Mouse (Mus musculus) intestine, embryonic 14.5 days (tissue): ENCODE data around the gene Bmp6. TPM values are rescaled to one million over a fixed set of nuclear protein-coding genes. Genes with fewer than 3 reads are reported as not detected.

Source experiments
- ATAC-seq: fragments of 200-750 bp; cut with Nextera tagmentation; replicated peaks from 2 replicates; pipeline ENCODE4 v1.8.0; 2017; ENCODE audit warnings: low read depth, moderate number of reproducible peaks, moderate TSS enrichment, moderate library complexity; ENCODE audit not compliant: low FRiP score, low TSS enrichment
- DNase-seq: peaks from one replicate; pipeline ENCODE4 v3.0.0-alpha.2; 2018; ENCODE audit warnings: low spot score
- H3K27ac ChIP-seq: fragments of 300-500 bp; sonication (generic); 2 replicates; pipeline ENCODE4 v1.5.1; 2014; ENCODE audit warnings: low read depth, mild to moderate bottlenecking, control low read depth
- H3K27me3 ChIP-seq: fragments of 300-500 bp; sonication (generic); replicated peaks from 2 replicates; pipeline ENCODE4 v1.6.1; 2014; ENCODE audit warnings: low read length, control low read depth; ENCODE audit not compliant: control insufficient read depth, insufficient read depth
- H3K36me3 ChIP-seq: fragments of 300-500 bp; sonication (generic); 2 replicates; pipeline ENCODE4 v1.6.1; 2014; ENCODE audit warnings: low read length, control low read depth; ENCODE audit not compliant: control insufficient read depth, insufficient read depth
- H3K4me1 ChIP-seq: fragments of 300-500 bp; sonication (generic); replicated peaks from 2 replicates; pipeline ENCODE4 v1.6.1; 2014; ENCODE audit warnings: low read length, control low read depth, mixed read lengths; ENCODE audit not compliant: control insufficient read depth, insufficient read depth
- H3K4me2 ChIP-seq: fragments of 300-500 bp; sonication (generic); 2 replicates; pipeline ENCODE4 v1.6.1; 2014; ENCODE audit warnings: low read length
- H3K4me3 ChIP-seq: fragments of 300-500 bp; sonication (generic); 2 replicates; pipeline ENCODE4 v1.5.1; 2014; ENCODE audit warnings: low read depth, low read length, control low read depth, mixed read lengths
- H3K9ac ChIP-seq: fragments of 300-500 bp; sonication (generic); 2 replicates; pipeline ENCODE4 v1.6.1; 2014; ENCODE audit warnings: mild to moderate bottlenecking, low read length
- H3K9me3 ChIP-seq: fragments of 300-500 bp; sonication (generic); 2 replicates; pipeline ENCODE4 v1.6.1; 2016; ENCODE audit warnings: low read length, control low read depth; ENCODE audit not compliant: control insufficient read depth
- WGBS: fragments of 180-500 bp; shearing (Covaris S2); extraction: QIAGEN DNeasy Blood & Tissue Kit; methylation state at CpG from one replicate; pipeline ENCODE4 v1.1.7; 2014; 5-methylcytosine and 5-hydroxymethylcytosine counted together
- polyA plus RNA-seq: library from polyadenylated mRNA; unstranded; fragments of >200 nt; fragmentation: Nextera tagmentation; extraction: Ambion mirVana; gene quantifications from 2 replicates; pipeline ENCODE4 v1.2.1, GENCODE M21; 2014

Gene Bmp6
- polyA plus RNA-seq, 1 experiment from 2014 or later, result 1.9 TPM

- H3K36me3 ChIP-seq, result peaks cover 4% of the 10 kb centered on the region
- H3K27ac ChIP-seq, result peak overlapping the region; percentile 95
- H3K4me3 ChIP-seq, result peak overlapping the region; percentile 88
- peak overlapping the region; percentile 90 for H3K9ac ChIP-seq
- no peaks in the 10 kb centered on the region for H3K27me3 ChIP-seq
- DNase-seq (peak; percentile 95), ATAC-seq (peak; percentile 93)
- under 1% methylated on average over 60 of the region's 87 CpGs for WGBS
- peaks cover 25% of the 10 kb centered on the region for H3K4me1 ChIP-seq
- no peaks in the 10 kb centered on the region for H3K9me3 ChIP-seq
- peak overlapping the region; percentile 80 for H3K4me2 ChIP-seq
Observed at GRCm38 (mm10) chr13:38527797-38528650, 183.1 kb downstream of the Bmp6 start.

GRCm38 (mm10) chr13:38528687-38529294 lies 183.9 kb downstream of the Bmp6 start, which contains the start of gene Txndc5:
Txndc5 (minus strand) TSS chr13:38528824.
- Histone ChIP-seq H3K4me3 (peak within 1 kb of the TSS; percentile 88), H3K4me1 (peaks cover 26% of the 10 kb centered on the region), H3K4me2 (peak within 1 kb of the TSS; percentile 80), H3K27ac (peak within 1 kb of the TSS; percentile 95), H3K9me3 (no peaks in the 10 kb centered on the region), H3K27me3 (no peaks in the 10 kb centered on the region; the same call in 1 of the 2 replicates), H3K9ac (peak within 1 kb of the TSS; percentile 90), H3K36me3 (no peaks in the 10 kb centered on the region)
- WGBS, result 54% methylated on average over 9 of the region's 9 CpGs
- DNase-seq, result no peak
- ATAC-seq, result peak; percentile 4; the same call in 1 of the 2 replicates

GRCm38 (mm10) chr13:38529576-38529975 lies 184.7 kb downstream of the Bmp6 start:
- DNase-seq (no peak), ATAC-seq (no peak)
- 88% methylated on average over 6 of the region's 6 CpGs for WGBS
- Histone ChIP-seq H3K27me3 (no peaks in the 10 kb centered on the region; the same call in 1 of the 2 replicates), H3K9me3 (no peaks in the 10 kb centered on the region), H3K9ac (no peak overlapping the region), H3K27ac (no peak overlapping the region), H3K4me3 (no peak overlapping the region), H3K4me1 (peaks cover 28% of the 10 kb centered on the region), H3K36me3 (no peaks in the 10 kb centered on the region), H3K4me2 (no peak overlapping the region)

- H3K27ac ChIP-seq, result no peak overlapping the region
- DNase-seq, result no peak
- 88% methylated on average over 4 of the region's 4 CpGs for WGBS
Observed at GRCm38 (mm10) chr13:38531498-38531897, 186.6 kb downstream of the Bmp6 start.

GRCm38 (mm10) chr13:38533461-38533860 lies 188.6 kb downstream of the Bmp6 start:
- DNase-seq, result no peak
- no peaks in the 10 kb centered on the region; the same call in 1 of the 2 replicates for H3K27me3 ChIP-seq
- H3K9ac ChIP-seq, result no peak overlapping the region
- no peak overlapping the region for H3K27ac ChIP-seq
- no peak for ATAC-seq
- H3K36me3 ChIP-seq, result no peaks in the 10 kb centered on the region
- H3K4me1 ChIP-seq, result peaks cover 6% of the 10 kb centered on the region
- no peak overlapping the region for H3K4me3 ChIP-seq
- 84% methylated on average over 10 of the region's 10 CpGs for WGBS
- no peak overlapping the region for H3K4me2 ChIP-seq
- no peaks in the 10 kb centered on the region for H3K9me3 ChIP-seq

More at GRCm38 (mm10) chr13:38531498-38531897, 186.6 kb downstream of the Bmp6 start:
- H3K36me3 ChIP-seq, result no peaks in the 10 kb centered on the region
- H3K9ac ChIP-seq, result no peak overlapping the region
- ATAC-seq, result no peak
- no peaks in the 10 kb centered on the region; the same call in 1 of the 2 replicates for H3K27me3 ChIP-seq
- H3K9me3 ChIP-seq, result no peaks in the 10 kb centered on the region
- H3K4me3 ChIP-seq, result no peak overlapping the region
- H3K4me1 ChIP-seq, result peaks cover 15% of the 10 kb centered on the region
- H3K4me2 ChIP-seq, result no peak overlapping the region

- ATAC-seq (no peak), DNase-seq (no peak)
- WGBS, result 40% methylated on average over 6 of the region's 6 CpGs
- Histone ChIP-seq H3K36me3 (no peaks in the 10 kb centered on the region), H3K9me3 (no peaks in the 10 kb centered on the region), H3K4me3 (no peak overlapping the region), H3K4me2 (no peak overlapping the region), H3K27ac (no peak overlapping the region), H3K4me1 (peaks cover 2% of the 10 kb centered on the region; the same call in 1 of the 2 replicates), H3K9ac (no peak overlapping the region), H3K27me3 (no peaks in the 10 kb centered on the region; the same call in 1 of the 2 replicates)
Observed at GRCm38 (mm10) chr13:38534016-38534415, 189.1 kb downstream of the Bmp6 start.

- ATAC-seq (no peak), DNase-seq (no peak)
- 81% methylated on average over 6 of the region's 6 CpGs for WGBS
- Histone ChIP-seq H3K9me3 (no peaks in the 10 kb centered on the region), H3K9ac (no peak overlapping the region), H3K4me2 (no peak overlapping the region), H3K27ac (no peak overlapping the region), H3K36me3 (no peaks in the 10 kb centered on the region), H3K4me1 (peaks cover 2% of the 10 kb centered on the region; the same call in 1 of the 2 replicates), H3K4me3 (no peak overlapping the region), H3K27me3 (no peaks in the 10 kb centered on the region; the same call in 1 of the 2 replicates)
Observed at GRCm38 (mm10) chr13:38534731-38535130, 189.8 kb downstream of the Bmp6 start.

- no peak for DNase-seq
- no peak overlapping the region for H3K9ac ChIP-seq
- H3K4me1 ChIP-seq, result peaks cover 2% of the 10 kb centered on the region; the same call in 1 of the 2 replicates
- no peak for ATAC-seq
- H3K36me3 ChIP-seq, result no peaks in the 10 kb centered on the region
- H3K9me3 ChIP-seq, result no peaks in the 10 kb centered on the region
- no peaks in the 10 kb centered on the region; the same call in 1 of the 2 replicates for H3K27me3 ChIP-seq
- no peak overlapping the region for H3K27ac ChIP-seq
- H3K4me3 ChIP-seq, result no peak overlapping the region
- H3K4me2 ChIP-seq, result no peak overlapping the region
Observed at GRCm38 (mm10) chr13:38537521-38537920, 192.6 kb downstream of the Bmp6 start.
